Mouse (Mus musculus): ENCODE results near the gene Nusap1.
A peak's percentile ranks its signal among the peaks of the same experiment; 100 is the strongest.
"Not testable (repeated sequence)": the region's sequence is repeated elsewhere in the genome, so short reads cannot be mapped to it uniquely, and the experiment has no call there.

Gene Nusap1

GRCm38 (mm10) chr2:119618199-119618982, at the start of gene Nusap1, which contains the start of gene Oip5:
Gene Nusap1 (plus strand): TSS chr2:119618298.
Gene Oip5 (minus strand): TSS chr2:119618469.
- peak; percentile 100 for ATAC-seq (ENCODE audit: low TSS enrichment)

GRCm38 (mm10) chr2:119572471-119572870, 45.6 kb upstream of the Nusap1 start:
- ATAC-seq (ENCODE audit: low TSS enrichment) = no peak

- ATAC-seq (ENCODE audit: low TSS enrichment) = no peak
Measured at GRCm38 (mm10) chr2:119581571-119581970, 36.5 kb upstream of the Nusap1 start.

GRCm38 (mm10) chr2:119583439-119583838, 34.7 kb upstream of the Nusap1 start:
- ATAC-seq (ENCODE audit: low TSS enrichment) = no peak

- ATAC-seq (ENCODE audit: low TSS enrichment) = no peak
Measured at GRCm38 (mm10) chr2:119584282-119584681, 33.8 kb upstream of the Nusap1 start.

- no peak; the same call in 1 of the 2 replicates for ATAC-seq (ENCODE audit: low TSS enrichment)
Measured at GRCm38 (mm10) chr2:119587383-119587782, 30.7 kb upstream of the Nusap1 start.

GRCm38 (mm10) chr2:119591247-119591646, 26.9 kb upstream of the Nusap1 start:
- ATAC-seq (ENCODE audit: low TSS enrichment) = no peak

- ATAC-seq (ENCODE audit: low TSS enrichment) = no peak
Measured at GRCm38 (mm10) chr2:119593765-119594112, 24.4 kb upstream of the Nusap1 start.

- ATAC-seq (ENCODE audit: low TSS enrichment) = peak; percentile 92
Measured at GRCm38 (mm10) chr2:119594113-119594981, 23.8 kb upstream of the Nusap1 start.

GRCm38 (mm10) chr2:119595308-119595707, 22.8 kb upstream of the Nusap1 start:
- no peak for ATAC-seq (ENCODE audit: low TSS enrichment)

- peak; percentile 45 for ATAC-seq (ENCODE audit: low TSS enrichment)
Measured at GRCm38 (mm10) chr2:119596781-119597330, 21.2 kb upstream of the Nusap1 start.

- ATAC-seq (ENCODE audit: low TSS enrichment) = peak; percentile 60
Measured at GRCm38 (mm10) chr2:119601027-119601426, 17.1 kb upstream of the Nusap1 start.

GRCm38 (mm10) chr2:119601575-119601974, 16.5 kb upstream of the Nusap1 start:
- not testable (repeated sequence) for ATAC-seq (ENCODE audit: low TSS enrichment)

- no peak for ATAC-seq (ENCODE audit: low TSS enrichment)
Measured at GRCm38 (mm10) chr2:119602488-119602887, 15.6 kb upstream of the Nusap1 start.

- no peak for ATAC-seq (ENCODE audit: low TSS enrichment)
Measured at GRCm38 (mm10) chr2:119603909-119604308, 14.2 kb upstream of the Nusap1 start.

GRCm38 (mm10) chr2:119605361-119605973, 12.6 kb upstream of the Nusap1 start:
- no peak for ATAC-seq (ENCODE audit: low TSS enrichment)

GRCm38 (mm10) chr2:119607023-119607422, 11.1 kb upstream of the Nusap1 start:
- no peak for ATAC-seq (ENCODE audit: low TSS enrichment)

GRCm38 (mm10) chr2:119617841-119618198, 278 bp upstream of the Nusap1 start:
- ATAC-seq (ENCODE audit: low TSS enrichment) = no peak

GRCm38 (mm10) chr2:119619002-119619401, 904 bp downstream of the Nusap1 start:
- not testable (repeated sequence) for ATAC-seq (ENCODE audit: low TSS enrichment)

- no peak for ATAC-seq (ENCODE audit: low TSS enrichment)
Measured at GRCm38 (mm10) chr2:119621302-119621701, 3.2 kb downstream of the Nusap1 start.

GRCm38 (mm10) chr2:119636781-119637180, 18.7 kb downstream of the Nusap1 start:
- no peak for ATAC-seq (ENCODE audit: low TSS enrichment)
